Mouse (Mus musculus): ENCODE measurements around the gene Lifr. TPM values are rescaled to one million over a fixed set of nuclear protein-coding genes. Genes with fewer than 3 reads are reported as not detected.

Gene Lifr
- polyA plus RNA-seq, 1 experiment from 2014 or later: 22.7 TPM

GRCm38 (mm10) chr15:7099406-7099805 is 9.0 kb downstream of the Lifr start:
- WGBS: 70% methylated on average over 1 of the region's 1 CpGs

GRCm38 (mm10) chr15:7100226-7100625 is 9.8 kb downstream of the Lifr start:
- H3K27ac ChIP-seq (ENCODE audit: low read length): no peak overlapping the region
- no peaks in the 10 kb centered on the region for H3K27me3 ChIP-seq (ENCODE audit: control insufficient read depth, insufficient read depth, low read depth, low read length)
- WGBS: 84% methylated on average over 6 of the region's 6 CpGs
- H3K9me3 ChIP-seq (ENCODE audit: control insufficient read depth, low read length): no peaks in the 10 kb centered on the region
- H3K4me3 ChIP-seq (ENCODE audit: low read length): no peak overlapping the region
- ATAC-seq (ENCODE audit: low read depth): no peak
- H3K4me1 ChIP-seq (replicated peaks; ENCODE audit: control insufficient read depth, insufficient read depth, low read length): 0 out of 2 replicates have a peak, but pooled peaks cover 4% of the 10 kb centered on the region
- H3K36me3 ChIP-seq (ENCODE audit: control insufficient read depth, insufficient read depth, low read length): no peaks in the 10 kb centered on the region
- no peak overlapping the region for H3K9ac ChIP-seq (ENCODE audit: low read length)
- no peak overlapping the region for H3K4me2 ChIP-seq (ENCODE audit: low read depth, low read length)

More at GRCm38 (mm10) chr15:7099406-7099805, 9.0 kb downstream of the Lifr start:
- Histone ChIP-seq H3K27me3 (ENCODE audit: control insufficient read depth, insufficient read depth, low read depth, low read length) (no peaks in the 10 kb centered on the region), H3K4me2 (ENCODE audit: low read depth, low read length) (no peak overlapping the region), H3K4me1 (replicated peaks; ENCODE audit: control insufficient read depth, insufficient read depth, low read length) (no peaks in the 10 kb centered on the region), H3K4me3 (ENCODE audit: low read length) (no peak overlapping the region), H3K36me3 (ENCODE audit: control insufficient read depth, insufficient read depth, low read length) (no peaks in the 10 kb centered on the region), H3K27ac (ENCODE audit: low read length) (no peak overlapping the region), H3K9ac (ENCODE audit: low read length) (no peak overlapping the region), H3K9me3 (ENCODE audit: control insufficient read depth, low read length) (no peaks in the 10 kb centered on the region)
- ATAC-seq (ENCODE audit: low read depth): no peak

GRCm38 (mm10) chr15:7103051-7103450 is 12.6 kb downstream of the Lifr start:
- Histone ChIP-seq H3K27ac (ENCODE audit: low read length) (no peak overlapping the region), H3K9ac (ENCODE audit: low read length) (no peak overlapping the region), H3K4me3 (ENCODE audit: low read length) (no peak overlapping the region), H3K36me3 (ENCODE audit: control insufficient read depth, insufficient read depth, low read length) (no peaks in the 10 kb centered on the region), H3K9me3 (ENCODE audit: control insufficient read depth, low read length) (no peaks in the 10 kb centered on the region), H3K4me1 (replicated peaks; ENCODE audit: control insufficient read depth, insufficient read depth, low read length) (peaks cover 8% of the 10 kb centered on the region), H3K4me2 (ENCODE audit: low read depth, low read length) (no peak overlapping the region), H3K27me3 (ENCODE audit: control insufficient read depth, insufficient read depth, low read depth, low read length) (no peaks in the 10 kb centered on the region)
- 58% methylated on average over 2 of the region's 2 CpGs for WGBS
- ATAC-seq (ENCODE audit: low read depth): no peak

GRCm38 (mm10) chr15:7105224-7105623 is 14.8 kb downstream of the Lifr start:
- no peak overlapping the region for H3K4me2 ChIP-seq (ENCODE audit: low read depth, low read length)
- no peaks in the 10 kb centered on the region for H3K27me3 ChIP-seq (ENCODE audit: control insufficient read depth, insufficient read depth, low read depth, low read length)
- no peak overlapping the region for H3K27ac ChIP-seq (ENCODE audit: low read length)
- no peak overlapping the region for H3K4me3 ChIP-seq (ENCODE audit: low read length)
- no peak overlapping the region for H3K9ac ChIP-seq (ENCODE audit: low read length)
- no peaks in the 10 kb centered on the region for H3K9me3 ChIP-seq (ENCODE audit: control insufficient read depth, low read length)
- 17% methylated on average over 5 of the region's 5 CpGs for WGBS
- ATAC-seq (ENCODE audit: low read depth): no peak
- H3K4me1 ChIP-seq (replicated peaks; ENCODE audit: control insufficient read depth, insufficient read depth, low read length): peaks cover 11% of the 10 kb centered on the region
- no peaks in the 10 kb centered on the region for H3K36me3 ChIP-seq (ENCODE audit: control insufficient read depth, insufficient read depth, low read length)

- WGBS: 59% methylated on average over 6 of the region's 6 CpGs
- ATAC-seq (ENCODE audit: low read depth): no peak
- Histone ChIP-seq H3K27me3 (ENCODE audit: control insufficient read depth, insufficient read depth, low read depth, low read length) (no peaks in the 10 kb centered on the region), H3K9ac (ENCODE audit: low read length) (no peak overlapping the region), H3K9me3 (ENCODE audit: control insufficient read depth, low read length) (no peaks in the 10 kb centered on the region), H3K4me3 (ENCODE audit: low read length) (no peak overlapping the region), H3K36me3 (ENCODE audit: control insufficient read depth, insufficient read depth, low read length) (no peaks in the 10 kb centered on the region), H3K4me2 (ENCODE audit: low read depth, low read length) (no peak overlapping the region), H3K4me1 (replicated peaks; ENCODE audit: control insufficient read depth, insufficient read depth, low read length) (peaks cover 11% of the 10 kb centered on the region), H3K27ac (ENCODE audit: low read length) (no peak overlapping the region)
These were observed 17.7 kb downstream of the Lifr start for GRCm38 (mm10) chr15:7108160-7108559.

GRCm38 (mm10) chr15:7112227-7112907 is 22.0 kb downstream of the Lifr start:
- Histone ChIP-seq H3K4me2 (ENCODE audit: low read depth, low read length) (no peak overlapping the region), H3K4me1 (replicated peaks; ENCODE audit: control insufficient read depth, insufficient read depth, low read length) (peaks cover 8% of the 10 kb centered on the region), H3K36me3 (ENCODE audit: control insufficient read depth, insufficient read depth, low read length) (no peaks in the 10 kb centered on the region), H3K27ac (ENCODE audit: low read length) (no peak overlapping the region), H3K4me3 (ENCODE audit: low read length) (no peak overlapping the region), H3K27me3 (ENCODE audit: control insufficient read depth, insufficient read depth, low read depth, low read length) (no peaks in the 10 kb centered on the region), H3K9me3 (ENCODE audit: control insufficient read depth, low read length) (no peaks in the 10 kb centered on the region), H3K9ac (ENCODE audit: low read length) (no peak overlapping the region)
- WGBS: 61% methylated on average over 6 of the region's 6 CpGs
- ATAC-seq (ENCODE audit: low read depth): no peak

- Histone ChIP-seq H3K9me3 (ENCODE audit: control insufficient read depth, low read length) (no peaks in the 10 kb centered on the region), H3K36me3 (ENCODE audit: control insufficient read depth, insufficient read depth, low read length) (no peaks in the 10 kb centered on the region), H3K27ac (ENCODE audit: low read length) (no peak overlapping the region), H3K4me3 (ENCODE audit: low read length) (no peak overlapping the region), H3K9ac (ENCODE audit: low read length) (no peak overlapping the region), H3K4me1 (replicated peaks; ENCODE audit: control insufficient read depth, insufficient read depth, low read length) (peaks cover 3% of the 10 kb centered on the region), H3K27me3 (ENCODE audit: control insufficient read depth, insufficient read depth, low read depth, low read length) (no peaks in the 10 kb centered on the region), H3K4me2 (ENCODE audit: low read depth, low read length) (no peak overlapping the region)
- ATAC-seq (ENCODE audit: low read depth): no peak
- 58% methylated on average over 3 of the region's 3 CpGs for WGBS
These were observed 23.5 kb downstream of the Lifr start for GRCm38 (mm10) chr15:7113906-7114305.

- Histone ChIP-seq H3K27me3 (ENCODE audit: control insufficient read depth, insufficient read depth, low read depth, low read length) (no peaks in the 10 kb centered on the region), H3K4me2 (ENCODE audit: low read depth, low read length) (no peak overlapping the region), H3K36me3 (ENCODE audit: control insufficient read depth, insufficient read depth, low read length) (no peaks in the 10 kb centered on the region), H3K9ac (ENCODE audit: low read length) (no peak overlapping the region), H3K9me3 (ENCODE audit: control insufficient read depth, low read length) (no peaks in the 10 kb centered on the region), H3K4me3 (ENCODE audit: low read length) (no peak overlapping the region), H3K4me1 (replicated peaks; ENCODE audit: control insufficient read depth, insufficient read depth, low read length) (peaks cover 5% of the 10 kb centered on the region), H3K27ac (ENCODE audit: low read length) (no peak overlapping the region)
- no peak for ATAC-seq (ENCODE audit: low read depth)
- 73% methylated on average over 7 of the region's 7 CpGs for WGBS
These were observed 25.1 kb downstream of the Lifr start for GRCm38 (mm10) chr15:7115326-7116003.

GRCm38 (mm10) chr15:7116216-7116615 is 25.8 kb downstream of the Lifr start:
- ATAC-seq (ENCODE audit: low read depth): no peak
- Histone ChIP-seq H3K27me3 (ENCODE audit: control insufficient read depth, insufficient read depth, low read depth, low read length) (no peaks in the 10 kb centered on the region), H3K4me2 (ENCODE audit: low read depth, low read length) (no peak overlapping the region), H3K9ac (ENCODE audit: low read length) (no peak overlapping the region), H3K27ac (ENCODE audit: low read length) (no peak overlapping the region), H3K4me1 (replicated peaks; ENCODE audit: control insufficient read depth, insufficient read depth, low read length) (peaks cover 5% of the 10 kb centered on the region), H3K9me3 (ENCODE audit: control insufficient read depth, low read length) (no peaks in the 10 kb centered on the region), H3K4me3 (ENCODE audit: low read length) (no peak overlapping the region), H3K36me3 (ENCODE audit: control insufficient read depth, insufficient read depth, low read length) (no peaks in the 10 kb centered on the region)
- 64% methylated on average over 1 of the region's 1 CpGs for WGBS

Data from lung, embryonic 16.5 days (tissue).